Mouse (Mus musculus) brain, embryonic 14.5 days (tissue): ENCODE measurements around the gene Rpl23a.
A peak's percentile ranks its signal among the peaks of the same experiment; 100 is the strongest.

Source experiments
- CTCF ChIP-seq: fragments of 200-500 bp; IDR thresholded peaks from 2 replicates; pipeline ENCODE4 v1.5.1; 2012; ENCODE audit warnings: inconsistent platforms, mild to moderate bottlenecking, moderate library complexity, borderline replicate concordance; ENCODE audit not compliant: insufficient read depth, insufficient read length; ENCODE audit errors: extremely low read depth
- POLR2A ChIP-seq: fragments of 200-500 bp; IDR thresholded peaks from 2 replicates; pipeline ENCODE4 v1.6.1; 2012; ENCODE audit warnings: mild to moderate bottlenecking, inconsistent platforms, borderline replicate concordance; ENCODE audit not compliant: poor library complexity, insufficient read depth, insufficient read length, severe bottlenecking; ENCODE audit errors: extremely low read depth

DNA sequence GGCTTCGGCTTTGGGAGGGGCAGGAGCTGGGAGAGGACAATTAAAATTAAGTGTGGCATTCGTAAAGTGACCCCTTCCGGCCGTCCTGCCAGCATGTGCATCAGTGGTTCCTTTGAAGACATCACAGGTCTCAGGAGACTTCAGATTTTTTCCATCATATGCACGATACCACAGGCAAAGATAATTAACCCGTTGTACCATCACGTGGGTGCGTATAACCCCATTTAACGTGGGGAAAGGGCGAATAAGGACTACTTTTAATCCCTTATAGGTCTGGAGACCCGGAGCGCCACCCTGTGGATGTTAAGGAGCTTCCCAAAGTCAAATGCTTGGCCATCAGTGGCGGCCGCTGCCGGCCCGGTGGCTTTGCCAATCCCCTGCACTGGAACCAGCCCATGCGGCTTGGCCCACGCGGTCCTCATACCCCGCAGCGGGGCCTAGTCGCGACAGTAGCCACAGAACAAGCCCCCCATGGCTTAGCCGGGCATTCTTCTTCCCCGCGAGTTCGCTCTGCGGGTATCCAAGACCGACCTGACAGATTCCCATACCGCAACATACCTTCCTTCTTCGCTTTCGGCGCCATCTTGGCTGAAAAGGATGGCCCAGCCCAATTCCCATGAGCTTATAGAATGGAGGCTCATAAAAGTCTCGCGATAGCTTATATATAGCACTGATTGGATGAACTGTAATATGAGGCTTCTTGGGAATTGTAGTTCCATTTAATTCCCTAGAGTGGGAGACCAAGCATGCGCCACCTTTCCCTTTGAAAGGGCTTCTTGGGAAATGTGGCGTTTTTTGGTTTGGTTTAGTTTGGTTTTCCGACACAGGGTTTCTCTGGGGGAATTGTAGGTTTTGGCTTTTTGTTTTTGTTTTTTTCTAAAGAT lies at the start of gene Rpl23a:
- TF ChIP-seq POLR2A = peak; percentile 69; the same call in 1 of the 2 replicates
- TF ChIP-seq CTCF = peak; percentile 36; the same call in 1 of the 2 replicates
